Mouse (Mus musculus) erythroblast, embryonic 14.5 days (primary cell): ENCODE measurements around the gene Pitpnm2. TPM values are rescaled to one million over a fixed set of nuclear protein-coding genes. Genes with fewer than 3 reads are reported as not detected.

ENCODE experiments used
- H3K27me3 ChIP-seq: 2 replicates; pipeline ENCODE4 v1.6.1; 2012; ENCODE audit warnings: inconsistent platforms; ENCODE audit not compliant: control insufficient read depth
- H3K36me3 ChIP-seq: 2 replicates; pipeline ENCODE4 v1.6.1; 2012; ENCODE audit warnings: mild to moderate bottlenecking, inconsistent platforms; ENCODE audit not compliant: control insufficient read depth
- H3K4me1 ChIP-seq: 2 replicates; pipeline ENCODE4 v1.6.1; 2012; ENCODE audit warnings: inconsistent platforms; ENCODE audit not compliant: control insufficient read depth
- H3K4me3 ChIP-seq: replicated peaks from 2 replicates; pipeline ENCODE3; 2012; ENCODE audit warnings: moderate library complexity, mild to moderate bottlenecking, inconsistent platforms
- H3K9me3 ChIP-seq: 2 replicates; pipeline ENCODE4 v1.6.1; 2012; ENCODE audit warnings: low read length, inconsistent platforms, mixed read lengths; ENCODE audit not compliant: control insufficient read depth
- GATA1 ChIP-seq: IDR thresholded peaks from 2 replicates; pipeline ENCODE4 v1.6.1; 2012; ENCODE audit warnings: low read length, inconsistent platforms, mixed read lengths
- TAL1 ChIP-seq: IDR thresholded peaks from 3 replicates; pipeline ENCODE4 v1.6.1; 2012; ENCODE audit warnings: low read length, inconsistent platforms, mixed read lengths
- polyA plus RNA-seq: library from polyadenylated mRNA; stranded (reverse); fragments of >175 nt; gene quantifications from 2 replicates; pipeline ENCODE4 v1.2.3, GENCODE M21; 2012

Gene Pitpnm2
- polyA plus RNA-seq, 1 experiment = 0.38 TPM

- H3K9me3 ChIP-seq = no peaks in the 10 kb centered on the region
- no peaks in the 10 kb centered on the region for H3K27me3 ChIP-seq
- TF ChIP-seq TAL1 (no peak), GATA1 (no peak)
- H3K36me3 ChIP-seq = peaks cover 10% of the 10 kb centered on the region
- H3K4me3 ChIP-seq = no peak overlapping the region
- H3K4me1 ChIP-seq = peaks cover 13% of the 10 kb centered on the region; the same call in 1 of the 2 replicates
Measured at GRCm38 (mm10) chr5:124227193-124227592, 22.4 kb downstream of the Pitpnm2 start.

GRCm38 (mm10) chr5:124226494-124226893 is 23.1 kb downstream of the Pitpnm2 start:
- TF ChIP-seq TAL1 (no peak), GATA1 (no peak)
- Histone ChIP-seq H3K9me3 (no peaks in the 10 kb centered on the region), H3K4me1 (peaks cover 10% of the 10 kb centered on the region; the same call in 1 of the 2 replicates), H3K36me3 (peaks cover 10% of the 10 kb centered on the region), H3K4me3 (no peak overlapping the region), H3K27me3 (no peaks in the 10 kb centered on the region)

GRCm38 (mm10) chr5:124225891-124226290 is 23.7 kb downstream of the Pitpnm2 start:
- no peaks in the 10 kb centered on the region for H3K27me3 ChIP-seq
- peaks cover 10% of the 10 kb centered on the region for H3K36me3 ChIP-seq
- TF ChIP-seq TAL1 = no peak
- TF ChIP-seq GATA1 = no peak
- no peaks in the 10 kb centered on the region for H3K9me3 ChIP-seq
- peaks cover 10% of the 10 kb centered on the region; the same call in 1 of the 2 replicates for H3K4me1 ChIP-seq
- no peak overlapping the region for H3K4me3 ChIP-seq

- peaks cover 10% of the 10 kb centered on the region; the same call in 1 of the 2 replicates for H3K4me1 ChIP-seq
- TF ChIP-seq GATA1 (no peak), TAL1 (no peak)
- no peaks in the 10 kb centered on the region for H3K9me3 ChIP-seq
- H3K27me3 ChIP-seq = no peaks in the 10 kb centered on the region
- peaks cover 11% of the 10 kb centered on the region for H3K36me3 ChIP-seq
- H3K4me3 ChIP-seq = no peak overlapping the region
Measured at GRCm38 (mm10) chr5:124224321-124225092, 25.1 kb downstream of the Pitpnm2 start.

GRCm38 (mm10) chr5:124223574-124223973 is 26.0 kb downstream of the Pitpnm2 start:
- Histone ChIP-seq H3K9me3 (no peaks in the 10 kb centered on the region), H3K4me1 (peaks cover 10% of the 10 kb centered on the region; the same call in 1 of the 2 replicates), H3K27me3 (no peaks in the 10 kb centered on the region), H3K36me3 (peaks cover 11% of the 10 kb centered on the region), H3K4me3 (no peak overlapping the region)
- TF ChIP-seq TAL1 (no peak), GATA1 (no peak)

GRCm38 (mm10) chr5:124222696-124223095 is 26.9 kb downstream of the Pitpnm2 start:
- no peak for TF ChIP-seq TAL1
- TF ChIP-seq GATA1 = no peak

GRCm38 (mm10) chr5:124221736-124222040 is 27.9 kb downstream of the Pitpnm2 start:
- TF ChIP-seq GATA1 (no peak), TAL1 (no peak)
- H3K36me3 ChIP-seq = peaks cover 13% of the 10 kb centered on the region
- H3K27me3 ChIP-seq = no peaks in the 10 kb centered on the region
- H3K4me1 ChIP-seq = peaks cover 10% of the 10 kb centered on the region; the same call in 1 of the 2 replicates
- no peaks in the 10 kb centered on the region for H3K9me3 ChIP-seq
- H3K4me3 ChIP-seq = no peak overlapping the region

More at GRCm38 (mm10) chr5:124222696-124223095, 26.9 kb downstream of the Pitpnm2 start:
- Histone ChIP-seq H3K27me3 (no peaks in the 10 kb centered on the region), H3K4me1 (peaks cover 10% of the 10 kb centered on the region; the same call in 1 of the 2 replicates), H3K4me3 (no peak overlapping the region), H3K36me3 (peaks cover 13% of the 10 kb centered on the region), H3K9me3 (no peaks in the 10 kb centered on the region)

GRCm38 (mm10) chr5:124221037-124221735 is 28.4 kb downstream of the Pitpnm2 start:
- no peaks in the 10 kb centered on the region for H3K27me3 ChIP-seq
- H3K4me3 ChIP-seq = no peak overlapping the region
- peaks cover 14% of the 10 kb centered on the region for H3K36me3 ChIP-seq
- TF ChIP-seq GATA1 (no peak), TAL1 (no peak)
- no peaks in the 10 kb centered on the region for H3K9me3 ChIP-seq
- peaks cover 6% of the 10 kb centered on the region; the same call in 1 of the 2 replicates for H3K4me1 ChIP-seq

- H3K9me3 ChIP-seq = no peaks in the 10 kb centered on the region
- no peaks in the 10 kb centered on the region for H3K27me3 ChIP-seq
- TF ChIP-seq TAL1 = no peak
- TF ChIP-seq GATA1 = no peak
- no peaks in the 10 kb centered on the region; the same call in 1 of the 2 replicates for H3K4me1 ChIP-seq
- no peak overlapping the region for H3K4me3 ChIP-seq
- H3K36me3 ChIP-seq = peaks cover 18% of the 10 kb centered on the region
Measured at GRCm38 (mm10) chr5:124220551-124220950, 29.0 kb downstream of the Pitpnm2 start.
